Mouse (Mus musculus) embryonic facial prominence, embryonic 15.5 days (tissue): ENCODE data around the gene Serpinb9b. TPM values are rescaled to one million over a fixed set of nuclear protein-coding genes. Genes with fewer than 3 reads are reported as not detected.
A peak's percentile ranks its signal among the peaks of the same experiment; 100 is the strongest.

ENCODE experiments used
- ATAC-seq: fragments of 200-750 bp; cut with Nextera tagmentation; 2 replicates; pipeline ENCODE4 v1.8.0; 2017; ENCODE audit warnings: low read depth, moderate TSS enrichment; ENCODE audit not compliant: insufficient number of reproducible peaks, low FRiP score, low TSS enrichment
- H3K27ac ChIP-seq: fragments of 300-500 bp; sonication (generic); replicated peaks from 2 replicates; pipeline ENCODE4 v1.5.1; 2015; ENCODE audit warnings: mild to moderate bottlenecking, inconsistent platforms
- H3K27me3 ChIP-seq: fragments of 300-500 bp; sonication (generic); 2 replicates; pipeline ENCODE4 v1.6.1; 2015; ENCODE audit warnings: inconsistent platforms
- H3K36me3 ChIP-seq: fragments of 300-500 bp; sonication (generic); 2 replicates; pipeline ENCODE4 v1.6.1; 2015; ENCODE audit warnings: mild to moderate bottlenecking, inconsistent platforms
- H3K4me1 ChIP-seq: fragments of 300-500 bp; sonication (generic); 2 replicates; pipeline ENCODE4 v1.6.1; 2015; ENCODE audit warnings: inconsistent platforms
- H3K4me2 ChIP-seq: fragments of 300-500 bp; sonication (generic); replicated peaks from 2 replicates; pipeline ENCODE4 v1.6.1; 2015; ENCODE audit warnings: mild to moderate bottlenecking, inconsistent platforms
- H3K4me3 ChIP-seq: fragments of 300-500 bp; sonication (generic); replicated peaks from 2 replicates; pipeline ENCODE4 v1.5.1; 2015; ENCODE audit warnings: mild to moderate bottlenecking, inconsistent platforms
- H3K9ac ChIP-seq: fragments of 300-500 bp; sonication (generic); 2 replicates; pipeline ENCODE4 v1.6.1; 2015; ENCODE audit warnings: inconsistent platforms
- H3K9me3 ChIP-seq: fragments of 300-500 bp; sonication (generic); replicated peaks from 2 replicates; pipeline ENCODE4 v1.6.1; 2016; ENCODE audit warnings: inconsistent platforms
- whole genome bisulfite sequencing: fragments of 180-500 bp; shearing (Covaris S2); methylation state at CpG from one replicate; pipeline ENCODE4 v1.1.7; 2015; 5-methylcytosine and 5-hydroxymethylcytosine counted together
- polyA plus RNA-seq: library from polyadenylated mRNA; unstranded; fragments of >200 nt; fragmentation: Nextera tagmentation; extraction: Ambion mirVana; gene quantifications from 2 replicates; pipeline ENCODE4 v1.2.1, GENCODE M21; 2015

Serpinb9b gene
- polyA plus RNA-seq, 1 experiment from 2014 or later = 0.45 TPM

DNA sequence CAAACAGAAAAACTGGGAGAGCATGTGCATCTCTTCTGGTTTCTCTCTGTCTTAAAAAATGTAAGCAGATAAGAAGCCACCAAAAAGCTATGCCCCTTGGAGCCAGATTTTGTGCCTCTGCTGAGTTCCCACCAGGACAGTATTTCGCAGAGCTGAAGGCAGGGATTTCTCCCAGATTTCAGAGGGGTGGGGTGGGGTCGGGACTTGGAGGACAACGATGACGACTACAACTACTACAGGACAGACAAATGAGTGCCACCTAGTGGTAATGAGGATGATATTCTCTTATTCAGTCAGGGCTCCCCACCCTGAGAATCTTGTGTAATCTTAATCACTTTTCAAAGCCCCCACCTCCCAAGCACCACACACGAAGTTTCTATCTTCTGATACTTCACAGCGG lies 52.2 kb downstream of the Serpinb9b start:
- H3K9me3 ChIP-seq = no peaks in the 10 kb centered on the region
- no peak overlapping the region for H3K9ac ChIP-seq
- H3K4me1 ChIP-seq = no peaks in the 10 kb centered on the region
- WGBS = 19% methylated on average over 6 of the region's 6 CpGs
- no peak for ATAC-seq
- no peak overlapping the region for H3K4me3 ChIP-seq
- peak overlapping the region; percentile 34 for H3K4me2 ChIP-seq
- H3K36me3 ChIP-seq = no peaks in the 10 kb centered on the region
- no peak overlapping the region for H3K27ac ChIP-seq
- no peaks in the 10 kb centered on the region for H3K27me3 ChIP-seq

DNA sequence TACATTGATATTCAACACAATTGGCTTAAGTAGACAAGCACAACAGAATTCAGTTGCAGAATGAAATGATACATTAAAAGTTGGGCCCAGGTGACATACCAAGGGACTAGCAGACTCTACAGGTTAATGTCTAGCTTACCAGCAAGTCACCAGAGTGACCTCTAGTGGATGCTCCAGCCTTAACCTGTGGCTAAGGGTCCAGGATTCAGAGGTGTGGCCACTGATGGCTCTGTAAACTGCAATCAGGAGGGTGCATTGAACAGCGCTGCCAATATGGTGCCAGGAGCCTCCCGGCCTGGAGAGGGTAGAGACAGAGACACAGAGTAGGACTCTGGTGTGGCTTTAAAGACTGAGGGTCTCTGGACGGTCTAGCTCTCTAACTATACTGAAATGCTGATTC lies 53.1 kb downstream of the Serpinb9b start:
- Histone ChIP-seq H3K4me2 (no peak overlapping the region), H3K27ac (no peak overlapping the region), H3K4me1 (peaks cover 5% of the 10 kb centered on the region), H3K36me3 (no peaks in the 10 kb centered on the region), H3K27me3 (no peaks in the 10 kb centered on the region), H3K4me3 (no peak overlapping the region), H3K9ac (no peak overlapping the region), H3K9me3 (no peaks in the 10 kb centered on the region)
- ATAC-seq = no peak
- 21% methylated on average over 3 of the region's 3 CpGs for WGBS

DNA sequence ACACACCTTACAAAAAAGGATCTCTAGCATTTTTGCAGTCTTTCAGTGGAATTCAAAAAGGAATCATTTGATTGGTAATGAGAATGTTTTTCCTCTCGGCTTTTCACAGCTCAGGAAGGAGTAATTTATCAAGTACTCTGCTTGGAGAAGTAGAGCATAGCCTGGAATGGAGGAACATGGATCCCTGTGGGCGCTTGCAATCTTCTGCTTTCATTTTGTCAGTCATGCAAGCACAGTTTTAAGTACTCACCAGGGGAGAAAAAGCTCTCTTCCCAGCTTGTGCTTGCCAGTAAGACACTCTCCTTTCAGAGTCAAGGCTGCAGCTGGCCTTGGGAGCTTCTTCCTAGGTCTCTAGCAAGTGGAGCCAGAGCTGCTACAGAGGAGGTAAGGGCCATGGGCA lies 56.6 kb downstream of the Serpinb9b start:
- WGBS = 58% methylated on average over 2 of the region's 2 CpGs

DNA sequence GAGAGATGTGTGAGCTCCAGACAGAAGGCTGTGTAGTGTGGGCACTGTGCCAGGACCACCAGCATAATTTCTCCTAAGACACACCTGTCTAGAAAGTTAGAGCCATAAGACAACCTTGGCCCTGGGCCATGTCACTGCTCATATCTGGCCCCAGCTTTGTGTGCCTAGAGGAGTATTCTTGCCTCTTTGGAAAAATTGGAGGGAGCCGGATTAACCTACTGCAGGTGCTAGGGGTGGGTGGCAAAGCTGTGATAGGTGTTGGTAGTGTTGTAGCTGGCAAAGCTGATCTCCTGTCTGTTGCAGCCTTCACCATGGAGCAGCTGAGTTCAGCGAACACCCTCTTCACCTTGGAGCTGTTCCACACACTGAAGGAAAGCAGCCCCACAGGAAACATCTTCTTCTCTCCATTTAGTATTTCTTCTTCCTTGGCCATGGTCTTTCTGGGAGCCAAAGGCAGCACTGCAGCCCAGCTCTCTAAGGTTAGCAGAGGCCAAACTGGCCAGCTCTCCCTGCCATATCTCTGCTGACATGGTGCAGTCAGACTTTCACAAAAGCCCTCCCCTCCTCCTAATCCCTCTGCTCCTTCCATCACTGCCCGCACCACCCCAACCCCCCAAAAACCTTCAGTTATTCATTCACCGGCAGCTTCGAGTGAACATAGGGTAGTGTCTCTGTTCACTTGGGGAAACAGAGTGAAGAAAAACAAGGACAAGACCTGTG lies 57.9 kb downstream of the Serpinb9b start:
- Histone ChIP-seq H3K9ac (no peak overlapping the region), H3K27ac (peak overlapping the region; percentile 44), H3K4me2 (no peak overlapping the region), H3K27me3 (no peaks in the 10 kb centered on the region), H3K4me1 (peaks cover 8% of the 10 kb centered on the region), H3K4me3 (no peak overlapping the region), H3K9me3 (no peaks in the 10 kb centered on the region), H3K36me3 (no peaks in the 10 kb centered on the region)
- 41% methylated on average over 5 of the region's 5 CpGs for WGBS
- ATAC-seq = no peak

More for the DNA sequence above, 56.6 kb downstream of the Serpinb9b start:
- H3K4me1 ChIP-seq = peaks cover 8% of the 10 kb centered on the region
- no peak overlapping the region for H3K27ac ChIP-seq
- no peak for ATAC-seq
- H3K36me3 ChIP-seq = no peaks in the 10 kb centered on the region
- no peak overlapping the region for H3K4me2 ChIP-seq
- no peaks in the 10 kb centered on the region for H3K9me3 ChIP-seq
- H3K4me3 ChIP-seq = no peak overlapping the region
- no peak overlapping the region for H3K9ac ChIP-seq
- H3K27me3 ChIP-seq = no peaks in the 10 kb centered on the region

DNA sequence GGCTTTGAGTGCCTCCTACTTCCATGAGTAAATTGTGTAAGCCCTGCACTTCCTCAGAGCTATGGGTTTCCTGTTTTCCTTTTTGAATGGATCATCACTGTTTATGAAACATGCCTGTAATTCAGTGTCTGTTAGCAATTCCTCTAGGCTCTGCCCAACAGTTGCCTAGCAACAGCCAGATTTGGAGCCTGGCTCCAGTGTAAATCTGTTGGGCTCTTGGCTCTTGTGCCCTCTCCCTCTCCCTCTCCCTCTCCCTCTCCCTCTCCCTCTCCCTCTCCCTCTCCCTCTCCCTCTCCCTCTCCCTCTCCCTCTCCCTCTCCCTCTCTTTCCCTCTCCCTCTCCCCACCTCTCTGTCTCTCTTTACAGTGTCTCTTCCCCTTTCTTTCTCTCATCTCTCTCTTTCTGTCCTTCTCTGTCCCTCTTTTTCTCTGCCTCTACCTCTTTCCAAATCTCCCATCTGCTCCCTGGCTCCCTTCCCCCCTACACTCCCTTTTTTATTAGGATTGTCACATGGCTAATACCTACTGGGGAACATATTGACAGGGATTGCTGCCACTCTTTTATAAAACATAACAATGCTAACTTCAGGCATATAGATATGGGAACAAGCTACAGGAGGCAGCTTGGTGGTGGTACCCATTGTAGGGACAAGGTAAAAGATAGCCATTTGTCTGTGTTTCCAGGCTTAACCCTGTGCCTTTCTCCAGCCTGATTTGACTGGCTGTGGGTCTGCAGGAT lies 58.6 kb downstream of the Serpinb9b start:
- ATAC-seq = peak; percentile 69; the same call in 1 of the 2 replicates
- Histone ChIP-seq H3K9me3 (no peaks in the 10 kb centered on the region), H3K9ac (no peak overlapping the region), H3K27ac (peak overlapping the region; percentile 44; the same call in 1 of the 2 replicates), H3K4me3 (no peak overlapping the region), H3K36me3 (no peaks in the 10 kb centered on the region), H3K27me3 (no peaks in the 10 kb centered on the region), H3K4me2 (no peak overlapping the region), H3K4me1 (peaks cover 8% of the 10 kb centered on the region)

DNA sequence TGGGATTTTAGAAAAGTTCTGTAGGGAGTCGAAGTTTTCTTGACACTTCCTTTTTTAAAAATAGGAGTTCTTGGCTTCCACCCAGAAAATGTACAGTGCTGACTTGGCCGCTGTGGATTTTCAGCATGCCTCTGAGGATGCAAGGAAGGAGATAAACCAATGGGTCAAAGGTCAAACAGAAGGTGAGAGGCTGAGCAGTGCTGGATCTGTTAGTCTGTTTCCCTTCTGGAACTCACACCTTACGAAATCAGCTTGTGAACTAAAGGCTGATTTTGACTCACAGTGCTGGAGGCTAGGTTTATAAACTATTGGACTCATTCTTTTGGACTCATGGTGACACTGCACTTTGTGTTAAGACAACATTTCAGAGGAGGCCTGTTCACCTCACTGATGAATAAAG lies 62.4 kb downstream of the Serpinb9b start:
- Histone ChIP-seq H3K4me3 (no peak overlapping the region), H3K36me3 (no peaks in the 10 kb centered on the region), H3K9ac (no peak overlapping the region), H3K27me3 (no peaks in the 10 kb centered on the region), H3K9me3 (no peaks in the 10 kb centered on the region), H3K4me2 (no peak overlapping the region), H3K27ac (no peak overlapping the region), H3K4me1 (peaks cover 8% of the 10 kb centered on the region)
- WGBS = 71% methylated on average over 3 of the region's 3 CpGs
- no peak for ATAC-seq

DNA sequence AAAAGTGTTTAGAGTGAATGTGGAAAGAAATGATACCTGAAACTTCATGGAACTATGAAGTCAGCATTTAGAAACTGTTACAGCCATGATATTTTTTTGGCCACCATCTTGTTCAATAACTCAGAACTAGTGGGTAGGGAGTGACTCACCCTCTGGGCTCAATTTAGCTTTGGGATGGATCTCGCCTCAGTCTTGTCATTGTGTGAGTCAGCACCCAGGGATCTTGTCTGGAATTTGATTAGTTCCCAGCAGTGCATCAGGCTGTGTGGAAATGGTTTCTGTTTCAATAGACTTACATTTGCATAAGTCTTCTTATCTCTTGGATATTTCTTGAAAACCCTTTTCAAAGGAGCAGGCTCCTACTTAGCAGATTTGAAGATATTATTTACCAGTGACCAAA lies 63.3 kb downstream of the Serpinb9b start:
- H3K36me3 ChIP-seq = no peaks in the 10 kb centered on the region
- H3K4me2 ChIP-seq = no peak overlapping the region
- 47% methylated on average over 1 of the region's 1 CpGs for WGBS
- ATAC-seq = no peak
- H3K4me1 ChIP-seq = peaks cover 1% of the 10 kb centered on the region
- H3K27ac ChIP-seq = no peak overlapping the region
- no peaks in the 10 kb centered on the region for H3K9me3 ChIP-seq
- H3K4me3 ChIP-seq = no peak overlapping the region
- no peak overlapping the region for H3K9ac ChIP-seq
- H3K27me3 ChIP-seq = no peaks in the 10 kb centered on the region

DNA sequence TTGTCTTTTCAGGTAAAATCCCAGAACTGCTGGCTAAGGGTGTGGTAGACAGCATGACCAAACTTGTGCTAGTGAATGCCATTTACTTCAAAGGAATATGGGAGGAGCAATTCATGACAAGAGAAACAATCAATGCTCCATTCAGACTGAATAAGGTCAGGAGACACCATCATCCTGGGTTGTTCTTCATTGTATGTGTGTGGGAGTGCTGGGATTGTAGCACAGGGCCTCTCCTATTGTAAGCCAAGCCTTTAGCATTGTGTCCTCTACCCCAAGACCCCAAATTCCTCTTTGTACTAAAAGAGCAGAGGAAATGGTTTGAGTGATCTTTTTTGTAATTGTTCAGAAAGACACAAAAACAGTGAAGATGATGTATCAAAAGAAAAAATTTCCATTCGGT lies 64.1 kb downstream of the Serpinb9b start:
- Histone ChIP-seq H3K36me3 (no peaks in the 10 kb centered on the region), H3K27me3 (no peaks in the 10 kb centered on the region), H3K4me3 (no peak overlapping the region), H3K4me2 (no peak overlapping the region), H3K9ac (no peak overlapping the region), H3K4me1 (no peaks in the 10 kb centered on the region), H3K9me3 (no peaks in the 10 kb centered on the region), H3K27ac (no peak overlapping the region)
- no peak for ATAC-seq
- WGBS = 92% methylated on average over 1 of the region's 1 CpGs

Other genes with a start within 250 kb of the Serpinb9b start
- 7.6 and 10.9 TPM in 2 replicates for gene Mylk4, start 243.5 kb upstream of the Serpinb9b start, polyA plus RNA-seq
- gene Wrnip1, start 225.4 kb upstream of the Serpinb9b start, polyA plus RNA-seq = 31.6 and 39.4 TPM in 2 replicates
- gene D930007J09Rik, start 224.6 kb upstream of the Serpinb9b start, polyA plus RNA-seq = not detected in 2 replicates
- 31.7 and 35.8 TPM in 2 replicates for gene Serpinb1a, start 176.2 kb upstream of the Serpinb9b start, polyA plus RNA-seq
- gene Serpinb1c, start 129.2 kb upstream of the Serpinb9b start, polyA plus RNA-seq = not detected in 2 replicates
- 2.3 and 2.5 TPM in 2 replicates for gene Serpinb6b, start 62.2 kb upstream of the Serpinb9b start, polyA plus RNA-seq
- 4.0 and 4.6 TPM in 2 replicates for gene Serpinb9, start 24.2 kb upstream of the Serpinb9b start, polyA plus RNA-seq
- gene Serpinb1b, start 51.2 kb downstream of the Serpinb9b start, polyA plus RNA-seq = 2.2 and 3.2 TPM in 2 replicates
- not detected in 2 replicates for gene Serpinb9c, start 132.3 kb downstream of the Serpinb9b start, polyA plus RNA-seq
- gene Serpinb9d, start 165.5 kb downstream of the Serpinb9b start, polyA plus RNA-seq = not detected in 2 replicates
- gene Serpinb9e, start 222.2 kb downstream of the Serpinb9b start, polyA plus RNA-seq = not detected in 2 replicates